Mouse (Mus musculus) macrophage (primary cell): ENCODE measurements around the gene Saysd1. TPM values are rescaled to one million over a fixed set of nuclear protein-coding genes. Genes with fewer than 3 reads are reported as not detected.

Experiments used
- H3K27ac ChIP-seq: fragments of 350-480 bp; formaldehyde crosslinking; 2 replicates; pipeline ENCODE4 v1.9.0; 2021
- H3K36me3 ChIP-seq: fragments of 350-480 bp; formaldehyde crosslinking; 2 replicates; pipeline ENCODE4 v1.9.0; 2021; ENCODE audit errors: inconsistent target
- H3K4me3 ChIP-seq: fragments of 350-480 bp; formaldehyde crosslinking; 2 replicates; pipeline ENCODE4 v1.9.0; 2021; ENCODE audit errors: inconsistent target
- H3K79me2 ChIP-seq: fragments of 350-480 bp; formaldehyde crosslinking; 2 replicates; pipeline ENCODE4 v1.9.0; 2021; ENCODE audit errors: inconsistent target
- WGBS: methylation state at CpG from one replicate; pipeline ENCODE4 v1.1.7; 2026; ENCODE audit warnings: inconsistent platforms; ENCODE audit not compliant: missing documents; 5-methylcytosine and 5-hydroxymethylcytosine counted together
- polyA plus RNA-seq: library from polyadenylated mRNA; stranded (reverse); fragments of 250-400 nt; gene quantifications from 3 replicates; pipeline ENCODE4 v1.2.4, GENCODE M21; 2018; ENCODE audit warnings: inconsistent platforms

The Saysd1 gene
- polyA plus RNA-seq, 1 experiment from 2014 or later: 1.5 TPM

- Histone ChIP-seq H3K27ac (no peak overlapping the region), H3K4me3 (no peak overlapping the region), H3K79me2 (no peaks in the 10 kb centered on the region), H3K36me3 (no peaks in the 10 kb centered on the region)
- 48% methylated on average over 14 of the region's 14 CpGs for WGBS
Measured at GRCm38 (mm10) chr14:20173873-20174490, 35.6 kb upstream of the Saysd1 start.

- no peak overlapping the region for H3K4me3 ChIP-seq
- H3K27ac ChIP-seq: no peak overlapping the region
- H3K79me2 ChIP-seq: no peaks in the 10 kb centered on the region
- no peaks in the 10 kb centered on the region for H3K36me3 ChIP-seq
- 56% methylated on average over 4 of the region's 4 CpGs for WGBS
Measured at GRCm38 (mm10) chr14:20172924-20173323, 34.6 kb upstream of the Saysd1 start.

DNA sequence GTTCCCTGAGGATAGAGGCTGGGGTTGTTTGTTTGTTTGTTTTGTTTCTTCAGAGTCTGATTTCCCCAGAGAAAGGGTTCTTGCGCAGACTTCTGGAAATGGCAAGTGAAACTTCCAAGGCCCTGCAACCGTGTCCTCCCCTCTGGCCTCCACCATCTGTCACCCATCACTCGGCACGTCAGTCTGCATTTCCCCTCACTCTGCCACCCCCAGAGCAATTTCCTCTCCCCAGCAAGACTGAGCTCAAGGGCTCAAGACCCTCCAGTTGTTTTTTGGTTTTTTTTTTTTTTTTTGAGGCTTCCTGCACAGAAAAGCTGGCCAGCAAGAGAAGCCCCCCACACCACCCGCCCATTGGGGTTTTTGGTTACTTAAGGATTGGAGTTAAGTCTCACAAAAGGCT is 34.2 kb upstream of the Saysd1 start:
- Histone ChIP-seq H3K27ac (no peak overlapping the region), H3K36me3 (no peaks in the 10 kb centered on the region), H3K4me3 (no peak overlapping the region), H3K79me2 (no peaks in the 10 kb centered on the region)
- 47% methylated on average over 5 of the region's 5 CpGs for WGBS

- WGBS: 76% methylated on average over 3 of the region's 3 CpGs
- H3K27ac ChIP-seq: no peak overlapping the region
- H3K79me2 ChIP-seq: no peaks in the 10 kb centered on the region
- H3K36me3 ChIP-seq: no peaks in the 10 kb centered on the region
- no peak overlapping the region for H3K4me3 ChIP-seq
Measured at GRCm38 (mm10) chr14:20171840-20172239, 33.5 kb upstream of the Saysd1 start.

GRCm38 (mm10) chr14:20169251-20169650 is 30.9 kb upstream of the Saysd1 start:
- no peak overlapping the region for H3K27ac ChIP-seq
- 92% methylated on average over 4 of the region's 4 CpGs for WGBS
- no peak overlapping the region for H3K4me3 ChIP-seq
- no peaks in the 10 kb centered on the region for H3K79me2 ChIP-seq
- H3K36me3 ChIP-seq: no peaks in the 10 kb centered on the region

- 83% methylated on average over 1 of the region's 1 CpGs for WGBS
- no peak overlapping the region for H3K27ac ChIP-seq
- H3K79me2 ChIP-seq: no peaks in the 10 kb centered on the region
- no peaks in the 10 kb centered on the region for H3K36me3 ChIP-seq
- H3K4me3 ChIP-seq: no peak overlapping the region
Measured at GRCm38 (mm10) chr14:20168478-20168877, 30.1 kb upstream of the Saysd1 start.

GRCm38 (mm10) chr14:20168054-20168453 is 29.7 kb upstream of the Saysd1 start:
- no peak overlapping the region for H3K4me3 ChIP-seq
- H3K36me3 ChIP-seq: no peaks in the 10 kb centered on the region
- 97% methylated on average over 2 of the region's 2 CpGs for WGBS
- H3K79me2 ChIP-seq: no peaks in the 10 kb centered on the region
- H3K27ac ChIP-seq: no peak overlapping the region

GRCm38 (mm10) chr14:20165413-20165812 is 27.1 kb upstream of the Saysd1 start:
- Histone ChIP-seq H3K4me3 (no peak overlapping the region), H3K36me3 (no peaks in the 10 kb centered on the region), H3K79me2 (no peaks in the 10 kb centered on the region), H3K27ac (no peak overlapping the region)
- WGBS: 65% methylated on average over 1 of the region's 1 CpGs

DNA sequence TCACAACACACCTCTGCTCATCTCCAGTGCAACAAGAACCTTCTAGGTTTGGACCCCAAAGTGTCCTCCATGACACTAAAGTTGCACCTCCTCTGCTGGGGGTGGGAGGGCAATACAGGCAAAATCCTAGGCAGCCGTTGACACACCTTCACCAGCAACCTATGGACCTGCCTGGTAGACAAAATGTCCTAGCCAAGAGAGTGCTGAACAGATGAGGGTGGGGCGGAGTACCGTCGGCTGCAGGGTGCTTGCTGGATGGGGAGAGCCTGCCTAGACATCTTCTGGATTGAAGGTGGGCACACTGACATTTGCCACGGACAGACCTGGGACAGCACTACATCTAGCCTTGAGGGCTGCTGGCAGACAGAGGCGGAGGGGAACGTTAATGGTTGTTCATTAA is 26.1 kb upstream of the Saysd1 start:
- Histone ChIP-seq H3K79me2 (no peaks in the 10 kb centered on the region), H3K36me3 (no peaks in the 10 kb centered on the region), H3K27ac (no peak overlapping the region), H3K4me3 (no peak overlapping the region)
- WGBS: 95% methylated on average over 7 of the region's 7 CpGs

DNA sequence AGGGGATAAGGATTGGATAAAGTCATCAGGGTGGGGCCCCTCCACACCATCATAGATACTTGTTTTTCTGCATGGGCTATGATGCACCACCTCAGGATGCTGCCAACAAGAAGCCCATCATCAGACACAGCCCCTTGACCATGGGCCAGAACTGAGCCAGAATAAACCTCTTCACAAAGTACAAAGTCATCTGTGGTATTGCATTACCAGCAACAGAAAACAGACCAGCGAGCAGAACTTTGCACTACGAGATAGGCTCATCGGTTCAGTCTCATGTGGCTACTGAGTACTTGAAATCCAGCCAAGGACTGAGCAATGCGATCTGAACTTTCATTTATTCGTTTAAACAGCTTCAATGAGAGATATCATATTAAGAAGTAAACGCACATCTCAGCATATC is 24.4 kb upstream of the Saysd1 start:
- Histone ChIP-seq H3K4me3 (no peak overlapping the region), H3K27ac (no peak overlapping the region), H3K79me2 (no peaks in the 10 kb centered on the region), H3K36me3 (no peaks in the 10 kb centered on the region)
- 48% methylated on average over 6 of the region's 6 CpGs for WGBS

DNA sequence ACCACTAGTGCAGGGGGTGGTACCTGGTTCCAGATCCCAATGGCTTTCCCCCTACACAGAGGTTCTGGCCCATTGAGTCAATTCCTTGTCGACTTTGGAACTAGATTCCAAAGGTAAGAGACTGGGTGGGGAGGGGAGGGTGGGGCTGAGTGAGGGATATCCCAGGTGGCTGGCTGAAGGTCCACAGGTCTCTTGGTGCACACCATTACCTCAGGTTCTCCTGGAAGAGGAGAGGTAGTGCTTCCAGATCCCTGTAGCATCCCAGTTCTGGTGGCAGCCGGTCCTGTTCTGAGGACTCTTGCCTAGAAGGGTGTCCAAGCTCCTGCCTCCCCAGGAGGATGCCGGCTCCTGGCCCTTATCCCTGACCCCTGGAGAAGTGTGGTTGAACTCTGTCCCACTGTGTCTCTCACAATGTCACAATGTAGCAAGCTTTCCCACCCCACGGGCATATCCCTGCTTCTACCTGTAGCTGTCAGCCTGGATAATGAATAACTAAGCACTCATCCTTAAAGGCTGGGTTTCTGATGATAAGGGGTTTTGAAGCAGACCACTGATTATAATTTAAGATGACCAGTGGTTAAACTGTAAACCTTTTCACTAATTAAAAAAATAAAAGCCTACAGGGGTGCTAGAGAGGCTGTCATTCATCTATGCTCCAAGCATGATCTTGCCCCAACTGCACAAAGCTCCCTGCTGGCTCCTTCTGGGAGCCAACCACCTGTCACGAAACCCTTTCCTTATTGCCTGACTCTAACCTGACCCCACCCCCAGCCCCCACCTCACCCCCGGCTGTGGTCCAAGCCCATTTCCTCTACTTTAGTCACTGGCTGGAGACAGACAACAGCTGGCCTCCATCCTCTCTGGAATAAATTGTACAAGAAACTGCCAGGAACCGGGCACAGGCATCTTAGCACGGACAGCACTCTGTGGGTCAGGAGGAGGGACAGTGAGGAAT is 20.7 kb upstream of the Saysd1 start:
- Histone ChIP-seq H3K36me3 (no peaks in the 10 kb centered on the region), H3K27ac (no peak overlapping the region), H3K4me3 (no peak overlapping the region), H3K79me2 (no peaks in the 10 kb centered on the region)
- 69% methylated on average over 8 of the region's 8 CpGs for WGBS

GRCm38 (mm10) chr14:20157595-20157994 is 19.3 kb upstream of the Saysd1 start:
- Histone ChIP-seq H3K4me3 (no peak overlapping the region), H3K27ac (no peak overlapping the region), H3K36me3 (no peaks in the 10 kb centered on the region), H3K79me2 (no peaks in the 10 kb centered on the region)
- WGBS: 73% methylated on average over 10 of the region's 10 CpGs

GRCm38 (mm10) chr14:20155718-20156117 is 17.4 kb upstream of the Saysd1 start:
- Histone ChIP-seq H3K27ac (no peak overlapping the region), H3K4me3 (no peak overlapping the region), H3K36me3 (no peaks in the 10 kb centered on the region), H3K79me2 (no peaks in the 10 kb centered on the region)
- 83% methylated on average over 10 of the region's 10 CpGs for WGBS

DNA sequence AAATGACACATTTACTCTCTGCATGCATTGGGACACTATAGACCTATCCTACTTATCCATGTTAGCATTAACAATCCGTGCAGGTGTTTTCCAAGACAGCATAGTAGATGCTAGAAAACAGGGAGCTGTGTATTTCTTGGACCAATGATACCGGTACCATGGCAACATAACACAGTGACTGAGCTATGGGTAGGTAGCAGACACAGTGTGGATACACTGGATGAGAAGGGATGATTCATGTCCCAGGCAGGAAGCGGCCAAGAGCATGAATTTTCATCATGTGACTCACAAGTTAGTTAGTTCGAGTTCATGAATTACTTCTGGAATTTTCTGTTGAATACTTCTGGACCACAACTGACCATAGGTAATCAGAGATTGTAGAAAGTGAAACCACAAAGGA is 16.6 kb upstream of the Saysd1 start:
- no peak overlapping the region for H3K4me3 ChIP-seq
- WGBS: 75% methylated on average over 4 of the region's 4 CpGs
- H3K36me3 ChIP-seq: no peaks in the 10 kb centered on the region
- no peaks in the 10 kb centered on the region for H3K79me2 ChIP-seq
- no peak overlapping the region for H3K27ac ChIP-seq

DNA sequence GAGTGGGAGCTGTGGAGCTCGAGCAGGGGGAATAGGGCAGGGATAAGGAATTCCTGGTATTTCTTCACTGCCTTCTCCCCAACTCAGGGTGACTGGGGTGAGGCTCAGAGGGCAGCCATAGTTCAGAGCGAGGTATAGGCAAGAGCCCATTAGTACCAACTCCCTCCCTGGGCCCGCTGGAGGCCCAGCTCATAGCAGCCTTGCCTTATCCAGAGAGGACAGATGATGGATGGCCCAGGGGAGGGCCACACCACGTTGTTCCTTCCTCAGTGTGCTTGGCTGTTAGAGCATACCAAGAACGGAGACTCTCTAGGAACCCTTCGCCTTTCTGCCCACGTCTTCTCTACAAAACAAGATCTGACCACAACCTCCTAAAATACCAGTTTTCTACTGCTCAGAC is 15.9 kb upstream of the Saysd1 start:
- Histone ChIP-seq H3K4me3 (no peak overlapping the region), H3K36me3 (no peaks in the 10 kb centered on the region), H3K27ac (no peak overlapping the region), H3K79me2 (no peaks in the 10 kb centered on the region)
- WGBS: 69% methylated on average over 7 of the region's 7 CpGs
